Mouse (Mus musculus): ENCODE results near the gene Naa35.

The Naa35 gene

GRCm38 (mm10) chr13:59672248-59672647, 87.2 kb downstream of the Naa35 start:
- DNase-seq (ENCODE audit: low spot score) = no peak

- no peak for DNase-seq (ENCODE audit: low spot score)
These were observed 88.5 kb downstream of the Naa35 start for GRCm38 (mm10) chr13:59673597-59673996.

GRCm38 (mm10) chr13:59674215-59674614, 89.2 kb downstream of the Naa35 start:
- DNase-seq (ENCODE audit: low spot score) = no peak

- peak; percentile 47 for DNase-seq (ENCODE audit: low spot score)
These were observed 89.7 kb downstream of the Naa35 start for GRCm38 (mm10) chr13:59674761-59675150.

- peak; percentile 57 for DNase-seq (ENCODE audit: low spot score)
These were observed 90.3 kb downstream of the Naa35 start, which contains the start of gene Golm1 for GRCm38 (mm10) chr13:59675151-59676011. TSS of gene Golm1 (minus strand) at chr13:59675811.

DNA sequence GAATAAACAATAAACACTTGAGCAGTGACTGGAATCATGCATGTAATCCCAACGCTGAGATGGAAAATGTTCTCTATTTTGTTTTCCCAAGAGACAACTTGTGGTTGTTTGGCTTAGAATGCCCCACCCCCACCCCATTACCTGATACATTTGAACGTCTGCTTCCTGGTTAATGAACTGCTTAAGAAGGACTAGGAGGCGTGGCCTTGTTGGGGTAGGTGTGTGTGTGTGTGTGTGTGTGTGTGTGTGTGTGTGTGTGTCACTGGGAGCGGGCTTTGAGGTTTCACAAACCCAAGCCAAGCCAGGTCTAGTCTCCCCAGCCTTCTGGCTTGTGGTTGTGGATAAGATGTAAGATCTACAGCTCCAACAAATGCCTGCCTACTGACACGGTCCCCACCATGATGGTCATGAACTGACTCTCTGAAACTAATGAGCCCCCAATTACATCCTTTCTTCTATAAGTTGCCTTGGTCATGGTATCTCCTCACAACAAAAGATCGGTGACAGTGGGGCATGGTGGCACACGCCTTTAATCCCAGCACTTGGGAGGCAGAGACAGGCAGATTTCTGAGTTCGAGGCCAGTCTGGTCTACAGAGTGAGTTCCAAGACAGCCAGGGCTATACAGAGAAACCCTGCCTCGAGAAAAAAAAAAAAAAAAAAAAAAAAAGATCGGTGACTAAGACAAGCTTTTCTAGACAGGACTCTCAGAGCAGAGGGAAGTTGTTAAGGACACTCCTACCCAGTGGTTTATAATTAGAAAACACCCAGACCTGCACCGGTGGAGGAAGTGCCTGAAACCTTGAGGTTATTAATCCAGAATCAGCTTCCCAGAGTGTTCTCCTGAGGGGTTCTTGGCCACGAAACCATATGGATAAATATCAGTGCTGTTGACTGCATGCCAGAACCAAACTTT, 91.5 kb downstream of the Naa35 start:
- no peak for DNase-seq (ENCODE audit: low spot score)

GRCm38 (mm10) chr13:59679306-59679705, 94.2 kb downstream of the Naa35 start:
- DNase-seq (ENCODE audit: low spot score) = no peak

GRCm38 (mm10) chr13:59679908-59680307, 94.8 kb downstream of the Naa35 start:
- DNase-seq (ENCODE audit: low spot score) = no peak

- peak; percentile 59 for DNase-seq (ENCODE audit: low spot score)
These were observed 97.6 kb downstream of the Naa35 start for GRCm38 (mm10) chr13:59682629-59683028.

- DNase-seq (ENCODE audit: low spot score) = no peak
These were observed 100.2 kb downstream of the Naa35 start for GRCm38 (mm10) chr13:59685236-59685635.
